Mouse (Mus musculus) midbrain, embryonic 13.5 days (tissue): ENCODE results near the gene B230104I21Rik. TPM values are rescaled to one million over a fixed set of nuclear protein-coding genes. Genes with fewer than 3 reads are reported as not detected.

Experiments used
- ATAC-seq: fragments of 200-750 bp; cut with Nextera tagmentation; 2 replicates; pipeline ENCODE4 v1.8.0; 2017; ENCODE audit warnings: mild to moderate bottlenecking, moderate TSS enrichment, moderate library complexity
- H3K27ac ChIP-seq: fragments of 300-500 bp; sonication (generic); 2 replicates; pipeline ENCODE4 v1.5.1; 2015; ENCODE audit warnings: inconsistent platforms, mild to moderate bottlenecking, moderate library complexity
- H3K27me3 ChIP-seq: fragments of 300-500 bp; sonication (generic); 2 replicates; pipeline ENCODE4 v1.6.1; 2015; ENCODE audit warnings: mild to moderate bottlenecking, inconsistent platforms
- H3K36me3 ChIP-seq: fragments of 300-500 bp; sonication (generic); 2 replicates; pipeline ENCODE4 v1.6.1; 2015; ENCODE audit warnings: mild to moderate bottlenecking, inconsistent platforms
- H3K4me1 ChIP-seq: fragments of 300-500 bp; sonication (generic); replicated peaks from 2 replicates; pipeline ENCODE4 v1.6.1; 2015; ENCODE audit warnings: inconsistent platforms
- H3K4me2 ChIP-seq: fragments of 300-500 bp; sonication (generic); replicated peaks from 2 replicates; pipeline ENCODE4 v1.6.1; 2015; ENCODE audit warnings: moderate library complexity, mild to moderate bottlenecking, inconsistent platforms
- H3K4me3 ChIP-seq: fragments of 300-500 bp; sonication (generic); replicated peaks from 2 replicates; pipeline ENCODE4 v1.5.1; 2015; ENCODE audit warnings: mild to moderate bottlenecking, inconsistent platforms
- H3K9ac ChIP-seq: fragments of 300-500 bp; sonication (generic); replicated peaks from 2 replicates; pipeline ENCODE4 v1.6.1; 2015; ENCODE audit warnings: mild to moderate bottlenecking, inconsistent platforms
- H3K9me3 ChIP-seq: fragments of 300-500 bp; sonication (generic); 2 replicates; pipeline ENCODE4 v1.6.1; 2016; ENCODE audit warnings: mild to moderate bottlenecking, inconsistent platforms
- WGBS: fragments of 180-500 bp; shearing (Covaris S2); methylation state at CpG from one replicate; pipeline ENCODE4 v1.1.7; 2015; 5-methylcytosine and 5-hydroxymethylcytosine counted together
- polyA plus RNA-seq: library from polyadenylated mRNA; unstranded; fragments of >200 nt; fragmentation: Nextera tagmentation; extraction: Ambion mirVana; gene quantifications from 2 replicates; pipeline ENCODE4 v1.2.1, GENCODE M21; 2015

Gene B230104I21Rik
- polyA plus RNA-seq, 1 experiment from 2014 or later, result not detected

DNA sequence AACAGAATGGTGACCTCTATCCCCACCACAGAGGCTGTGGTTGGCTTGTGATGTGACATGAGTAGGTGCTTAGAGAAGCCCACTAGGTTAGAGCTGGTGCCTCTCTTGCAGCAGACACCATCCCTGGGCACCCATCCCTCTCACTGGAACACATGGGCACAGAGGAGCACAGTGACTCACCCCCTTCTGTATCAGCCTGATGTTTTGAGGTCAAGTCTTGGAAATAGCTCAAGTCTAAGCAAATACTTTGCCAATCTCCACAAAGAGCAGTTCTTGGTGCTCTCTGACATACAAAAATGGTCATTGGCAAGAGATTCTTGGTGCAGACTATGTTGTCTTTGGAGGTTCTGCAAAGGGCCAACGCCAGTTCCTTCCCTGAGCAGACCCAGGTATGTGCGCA lies 42.9 kb downstream of the B230104I21Rik start:
- Histone ChIP-seq H3K9me3 (no peaks in the 10 kb centered on the region), H3K9ac (no peak overlapping the region), H3K4me2 (no peak overlapping the region), H3K27ac (no peak overlapping the region), H3K4me1 (no peaks in the 10 kb centered on the region), H3K36me3 (no peaks in the 10 kb centered on the region), H3K27me3 (no peaks in the 10 kb centered on the region), H3K4me3 (no peak overlapping the region)
- 98% methylated on average over 2 of the region's 2 CpGs for WGBS
- ATAC-seq, result no peak

DNA sequence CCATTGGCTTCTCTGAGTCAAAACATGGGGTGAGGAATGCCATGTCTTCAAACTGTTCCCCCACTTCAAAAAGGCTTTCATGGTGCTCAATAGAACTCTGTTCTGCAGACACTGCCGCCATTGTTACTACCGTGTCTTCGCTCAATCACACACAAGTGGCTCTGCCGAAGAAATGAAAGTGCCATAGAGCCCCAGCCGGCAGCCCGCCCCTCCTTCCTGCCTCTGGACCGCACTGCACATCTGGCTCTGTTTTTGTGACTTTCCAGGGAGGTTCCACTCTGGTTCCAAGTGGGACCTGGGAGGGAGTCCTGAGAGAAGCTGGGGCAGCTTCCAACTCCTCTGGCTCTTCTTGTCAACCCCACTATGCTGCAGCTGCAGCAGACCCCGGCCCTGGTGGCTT lies 49.3 kb downstream of the B230104I21Rik start:
- ATAC-seq, result no peak
- Histone ChIP-seq H3K27ac (no peak overlapping the region), H3K36me3 (no peaks in the 10 kb centered on the region), H3K4me2 (no peak overlapping the region), H3K9me3 (no peaks in the 10 kb centered on the region), H3K4me1 (peaks cover 27% of the 10 kb centered on the region), H3K9ac (no peak overlapping the region), H3K4me3 (no peak overlapping the region), H3K27me3 (peaks cover 12% of the 10 kb centered on the region; the same call in 1 of the 2 replicates)
- 67% methylated on average over 8 of the region's 8 CpGs for WGBS

DNA sequence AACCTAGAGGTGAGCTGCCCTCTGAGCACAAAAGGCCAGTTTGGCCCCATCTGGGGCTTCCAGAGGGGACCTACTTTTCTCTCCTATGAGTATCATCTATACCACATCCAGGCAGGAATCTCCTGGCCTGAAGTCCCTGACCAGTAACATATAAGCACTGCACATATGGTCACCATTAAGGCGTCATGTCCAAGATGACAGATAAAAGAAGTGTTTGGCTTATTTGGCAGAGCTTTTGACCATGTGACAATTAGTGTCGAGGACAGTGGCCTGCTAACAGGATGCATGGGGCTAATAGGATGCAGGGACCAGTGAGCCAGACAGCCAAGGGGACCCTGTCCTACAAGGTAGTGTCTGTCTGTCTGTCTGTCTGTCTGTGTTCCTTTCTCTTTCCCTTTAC lies 50.0 kb downstream of the B230104I21Rik start:
- H3K9me3 ChIP-seq, result no peaks in the 10 kb centered on the region
- no peak overlapping the region for H3K4me2 ChIP-seq
- no peaks in the 10 kb centered on the region for H3K36me3 ChIP-seq
- H3K4me3 ChIP-seq, result no peak overlapping the region
- no peak for ATAC-seq
- peaks cover 12% of the 10 kb centered on the region; the same call in 1 of the 2 replicates for H3K27me3 ChIP-seq
- H3K27ac ChIP-seq, result no peak overlapping the region
- 80% methylated on average over 2 of the region's 2 CpGs for WGBS
- H3K4me1 ChIP-seq, result peaks cover 34% of the 10 kb centered on the region
- no peak overlapping the region for H3K9ac ChIP-seq

DNA sequence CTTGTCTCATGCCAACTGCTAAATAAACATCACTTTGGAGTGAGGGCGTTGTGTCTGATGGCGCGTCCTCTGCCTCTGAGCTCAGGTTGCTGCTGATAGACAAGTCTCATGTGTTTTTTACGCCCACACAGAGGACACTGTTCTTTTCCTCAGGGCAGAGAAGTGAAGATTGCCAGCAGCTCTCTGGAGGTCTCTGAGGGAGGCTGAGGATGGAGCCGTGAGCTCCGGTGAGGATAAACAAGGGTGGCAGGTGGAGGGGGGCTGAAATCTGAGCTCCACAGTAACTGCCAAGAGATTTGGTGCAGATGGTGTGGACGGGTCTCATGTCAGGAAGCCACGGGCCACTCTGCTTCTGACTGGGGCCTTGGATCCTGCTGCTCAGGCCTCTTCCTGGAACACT lies 50.9 kb downstream of the B230104I21Rik start:
- Histone ChIP-seq H3K27ac (peak overlapping the region; percentile 19; the same call in 1 of the 2 replicates), H3K27me3 (peaks cover 12% of the 10 kb centered on the region; the same call in 1 of the 2 replicates), H3K36me3 (no peaks in the 10 kb centered on the region), H3K9ac (0 out of 2 replicates have a peak overlapping the region, but pooled peaks have one; percentile 2), H3K9me3 (no peaks in the 10 kb centered on the region), H3K4me3 (no peak overlapping the region), H3K4me1 (peaks cover 42% of the 10 kb centered on the region), H3K4me2 (no peak overlapping the region)
- WGBS, result 52% methylated on average over 8 of the region's 8 CpGs
- no peak for ATAC-seq

DNA sequence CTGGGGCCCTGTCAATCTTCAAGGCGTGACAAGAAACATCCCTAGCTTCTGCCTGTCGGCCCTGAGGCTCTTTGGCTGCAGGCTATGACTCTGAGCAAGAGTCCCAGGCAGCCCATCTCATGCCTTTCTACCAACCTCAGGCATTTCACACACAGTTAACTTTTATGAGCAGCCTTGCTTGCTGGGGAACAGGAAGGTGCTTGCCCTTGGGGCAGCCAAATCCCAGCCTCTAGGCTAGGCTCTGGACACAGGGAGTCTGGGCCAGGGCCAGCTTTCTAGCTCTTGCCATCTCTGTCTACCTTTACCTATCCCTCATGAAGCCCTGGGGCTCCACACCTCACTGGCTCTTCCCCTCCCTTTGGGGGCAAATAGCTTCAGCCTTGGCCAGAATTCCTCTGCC lies 53.7 kb downstream of the B230104I21Rik start:
- 84% methylated on average over 2 of the region's 2 CpGs for WGBS
- H3K4me3 ChIP-seq, result no peak overlapping the region
- no peak for ATAC-seq
- peaks cover 12% of the 10 kb centered on the region; the same call in 1 of the 2 replicates for H3K27me3 ChIP-seq
- H3K9me3 ChIP-seq, result no peaks in the 10 kb centered on the region
- no peak overlapping the region for H3K9ac ChIP-seq
- no peaks in the 10 kb centered on the region for H3K36me3 ChIP-seq
- no peak overlapping the region for H3K4me2 ChIP-seq
- H3K27ac ChIP-seq, result peak overlapping the region; percentile 75
- H3K4me1 ChIP-seq, result peaks cover 63% of the 10 kb centered on the region

DNA sequence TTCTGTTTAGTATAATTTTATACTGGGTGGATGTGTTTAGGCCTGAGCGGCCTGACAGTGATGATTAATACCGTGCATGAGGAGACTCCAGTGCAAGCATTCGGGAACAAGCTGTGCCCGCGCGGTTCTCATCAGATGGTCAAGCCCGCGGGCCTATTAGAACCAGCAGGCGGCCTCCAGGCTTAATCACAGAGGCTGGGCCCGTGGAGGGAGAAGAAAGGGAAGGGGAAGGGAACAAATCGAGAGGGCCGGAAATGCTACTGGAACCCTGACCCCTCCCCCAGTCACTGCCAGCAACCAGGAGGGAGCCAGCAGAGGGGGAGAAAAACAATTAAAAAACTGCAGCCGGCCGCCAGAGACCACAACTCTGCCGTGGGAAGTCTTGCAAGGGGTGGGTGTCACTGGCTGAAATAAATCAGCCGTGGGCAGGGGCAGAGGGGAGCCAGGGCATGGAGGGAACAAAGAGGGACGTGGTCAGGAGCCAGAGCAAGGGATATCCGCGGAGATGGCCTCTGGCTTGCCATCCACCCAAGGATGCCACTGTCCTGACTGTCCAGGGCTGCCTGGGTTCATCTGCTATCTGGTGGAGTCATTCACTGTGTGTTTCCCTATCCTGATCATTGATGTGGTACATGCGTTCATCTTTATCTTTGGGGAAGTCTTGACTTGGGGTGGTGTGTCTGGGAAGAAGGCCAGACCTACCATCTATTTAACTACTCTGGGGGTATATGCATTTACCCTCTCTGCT lies 54.6 kb downstream of the B230104I21Rik start:
- Histone ChIP-seq H3K27ac (peak overlapping the region; percentile 75), H3K36me3 (no peaks in the 10 kb centered on the region), H3K4me3 (no peak overlapping the region), H3K4me1 (peaks cover 60% of the 10 kb centered on the region), H3K9me3 (no peaks in the 10 kb centered on the region), H3K27me3 (peaks cover 12% of the 10 kb centered on the region; the same call in 1 of the 2 replicates), H3K4me2 (no peak overlapping the region), H3K9ac (peak overlapping the region; percentile 49; the same call in 1 of the 2 replicates)
- 9% methylated on average over 20 of the region's 20 CpGs for WGBS
- ATAC-seq, result peak; percentile 72

DNA sequence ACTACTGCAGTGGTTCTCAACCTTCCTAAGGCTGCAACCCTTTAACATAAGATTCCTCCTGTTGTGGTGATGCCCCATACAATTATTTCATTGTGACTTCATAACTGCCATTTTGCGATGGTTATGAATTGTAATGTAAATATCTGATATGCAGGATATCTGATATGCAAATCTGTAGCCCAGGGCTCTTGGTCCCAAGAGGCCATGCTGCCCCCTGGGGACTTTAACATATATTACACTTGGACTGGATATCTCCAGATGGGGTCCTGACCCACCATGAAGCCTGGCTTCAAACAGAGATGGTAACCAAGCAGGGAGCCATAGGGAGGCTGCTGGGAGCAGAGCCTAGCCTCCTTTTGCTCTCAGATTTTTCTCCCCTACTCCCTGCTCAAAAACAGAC lies 56.7 kb downstream of the B230104I21Rik start:
- Histone ChIP-seq H3K4me1 (peaks cover 45% of the 10 kb centered on the region), H3K4me3 (no peak overlapping the region), H3K9ac (no peak overlapping the region), H3K27ac (no peak overlapping the region), H3K36me3 (no peaks in the 10 kb centered on the region), H3K4me2 (no peak overlapping the region), H3K9me3 (no peaks in the 10 kb centered on the region), H3K27me3 (peaks cover 12% of the 10 kb centered on the region; the same call in 1 of the 2 replicates)
- no peak for ATAC-seq
- WGBS, result 90% methylated on average over 1 of the region's 1 CpGs

DNA sequence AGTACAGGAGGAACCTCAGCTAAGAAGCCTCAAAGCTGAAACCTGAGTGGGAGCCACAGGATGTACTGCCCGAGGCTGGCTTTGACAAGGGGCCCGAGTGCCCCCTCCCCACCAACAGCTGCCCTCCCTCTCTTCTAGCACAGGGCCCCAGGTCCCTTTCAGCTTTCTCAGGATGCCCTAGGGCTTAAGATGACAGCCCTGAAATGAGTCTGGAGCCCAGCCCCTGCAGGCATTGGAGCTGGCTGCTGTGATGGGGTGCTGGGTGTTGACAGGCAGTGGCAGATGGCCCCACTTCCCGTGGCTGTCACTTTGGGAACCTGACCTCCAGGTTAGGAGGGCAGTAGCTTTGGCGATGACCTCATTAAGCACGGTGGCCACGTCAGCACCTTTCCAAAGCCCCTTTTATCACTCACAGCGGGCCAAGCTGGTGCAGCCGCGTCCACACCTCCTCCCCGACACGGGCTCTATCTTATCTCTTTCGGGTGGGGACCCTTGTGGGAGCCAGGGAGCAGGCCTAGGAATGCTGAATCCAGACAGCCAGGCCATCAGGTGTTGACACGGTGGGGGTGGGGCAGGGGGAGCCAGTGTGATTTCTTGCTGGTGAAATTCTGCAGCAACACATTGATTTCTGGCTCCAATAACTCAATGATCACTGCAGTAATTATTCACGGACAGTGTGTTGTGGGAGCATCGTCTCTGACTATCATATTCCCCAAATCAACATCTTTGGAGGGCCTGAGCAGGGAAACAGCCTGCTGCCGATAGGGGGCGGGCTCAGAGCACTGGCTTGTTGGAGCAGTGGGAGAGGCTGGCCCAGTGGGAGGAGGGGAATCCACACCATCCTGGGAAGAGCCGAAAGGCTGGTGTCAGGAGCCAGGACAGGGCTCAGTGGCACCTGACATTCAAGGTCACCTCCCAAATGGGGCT lies 57.5 kb downstream of the B230104I21Rik start:
- no peak overlapping the region for H3K4me2 ChIP-seq
- peaks cover 5% of the 10 kb centered on the region; the same call in 1 of the 2 replicates for H3K27me3 ChIP-seq
- H3K4me1 ChIP-seq, result peaks cover 45% of the 10 kb centered on the region
- no peaks in the 10 kb centered on the region for H3K36me3 ChIP-seq
- no peak overlapping the region for H3K4me3 ChIP-seq
- no peak for ATAC-seq
- H3K27ac ChIP-seq, result peak overlapping the region; percentile 4; the same call in 1 of the 2 replicates
- WGBS, result 38% methylated on average over 18 of the region's 18 CpGs
- no peak overlapping the region for H3K9ac ChIP-seq
- H3K9me3 ChIP-seq, result no peaks in the 10 kb centered on the region

DNA sequence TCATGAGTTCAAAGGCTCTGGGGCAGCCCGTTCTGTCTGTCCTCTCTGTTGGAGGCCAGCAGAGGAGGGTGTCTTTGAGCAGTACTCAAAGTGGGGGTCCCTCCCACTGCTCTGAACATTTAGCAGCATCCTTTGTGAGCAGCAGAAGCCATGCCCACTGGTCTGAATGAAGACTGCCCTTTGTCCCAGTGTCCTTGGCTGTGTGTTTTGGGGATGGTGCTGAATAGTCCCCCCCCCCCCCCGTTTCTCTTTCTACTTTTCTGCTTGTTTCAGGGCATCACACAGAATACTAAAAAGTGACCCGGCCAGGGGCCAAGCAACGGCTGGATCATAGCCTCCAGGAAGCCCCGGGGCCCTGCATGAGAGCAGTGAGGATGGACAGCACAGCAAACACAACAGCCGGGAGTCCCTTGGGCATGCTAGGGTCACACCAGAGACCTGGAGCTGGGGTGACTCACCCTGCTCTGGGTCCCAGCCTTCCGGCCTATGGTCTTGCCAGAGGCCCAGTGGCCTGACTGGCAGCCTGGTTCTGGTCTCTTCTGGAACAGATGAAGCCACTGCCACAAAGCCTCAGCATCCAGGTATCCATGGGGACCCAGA lies 58.3 kb downstream of the B230104I21Rik start:
- WGBS, result 48% methylated on average over 7 of the region's 7 CpGs
- Histone ChIP-seq H3K4me3 (no peak overlapping the region), H3K9ac (no peak overlapping the region), H3K27me3 (no peaks in the 10 kb centered on the region), H3K4me2 (no peak overlapping the region), H3K9me3 (no peaks in the 10 kb centered on the region), H3K4me1 (peaks cover 45% of the 10 kb centered on the region), H3K36me3 (no peaks in the 10 kb centered on the region), H3K27ac (no peak overlapping the region)
- no peak for ATAC-seq

DNA sequence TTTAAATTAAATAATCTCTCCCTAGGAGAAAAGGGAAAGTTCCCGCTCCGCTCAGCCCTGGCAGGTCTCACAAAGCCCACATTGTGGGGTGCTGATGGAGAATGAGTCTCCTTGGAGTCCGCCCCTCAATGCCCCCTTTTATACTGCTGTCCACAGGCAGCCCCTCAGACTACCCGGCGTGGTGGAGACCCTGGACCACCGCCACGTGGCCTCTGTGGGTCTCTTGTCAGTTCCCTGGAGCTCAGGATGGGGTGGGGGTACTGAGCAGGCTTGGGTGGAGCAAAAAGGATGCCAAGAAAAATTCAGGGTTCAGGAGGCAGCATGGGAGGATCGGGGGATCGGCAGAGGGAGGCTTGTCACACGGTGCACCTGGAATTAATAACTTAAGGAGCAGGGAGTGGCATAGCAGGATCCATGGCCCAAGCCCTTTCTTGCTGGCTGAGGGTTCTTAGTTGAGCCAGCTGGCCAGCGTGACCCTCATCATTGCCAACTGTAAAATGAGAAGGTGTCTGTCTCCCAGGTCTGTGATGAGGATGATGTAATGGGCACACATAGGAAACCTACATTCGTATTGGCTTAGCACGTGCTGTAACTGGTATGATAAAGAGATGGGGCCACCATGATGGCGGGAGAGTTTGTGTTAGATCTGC lies 60.9 kb downstream of the B230104I21Rik start:
- Histone ChIP-seq H3K4me2 (no peak overlapping the region), H3K9ac (no peak overlapping the region), H3K36me3 (no peaks in the 10 kb centered on the region), H3K27me3 (no peaks in the 10 kb centered on the region), H3K4me1 (peaks cover 36% of the 10 kb centered on the region), H3K27ac (no peak overlapping the region), H3K4me3 (no peak overlapping the region), H3K9me3 (no peaks in the 10 kb centered on the region)
- 92% methylated on average over 14 of the region's 14 CpGs for whole genome bisulfite sequencing
- no peak for ATAC-seq
